Mouse (Mus musculus) cortical plate, adult 2 months (tissue): ENCODE measurements around the gene Hba-x.
"Not testable (repeated sequence)": the region's sequence is repeated elsewhere in the genome, so short reads cannot be mapped to it uniquely, and the experiment has no call there.

Experiments
- CTCF ChIP-seq: fragments of 200-500 bp; IDR thresholded peaks from 2 replicates; pipeline ENCODE4 v1.5.1; 2011; ENCODE audit warnings: mild to moderate bottlenecking, control low read depth, low read length; ENCODE audit not compliant: insufficient read depth; ENCODE audit errors: extremely low read depth
- POLR2A ChIP-seq: fragments of 200-500 bp; IDR thresholded peaks from 2 replicates; pipeline ENCODE4 v1.6.1; 2011; ENCODE audit warnings: mild to moderate bottlenecking, low read length, control low read depth; ENCODE audit not compliant: insufficient read depth; ENCODE audit errors: extremely low read depth

DNA sequence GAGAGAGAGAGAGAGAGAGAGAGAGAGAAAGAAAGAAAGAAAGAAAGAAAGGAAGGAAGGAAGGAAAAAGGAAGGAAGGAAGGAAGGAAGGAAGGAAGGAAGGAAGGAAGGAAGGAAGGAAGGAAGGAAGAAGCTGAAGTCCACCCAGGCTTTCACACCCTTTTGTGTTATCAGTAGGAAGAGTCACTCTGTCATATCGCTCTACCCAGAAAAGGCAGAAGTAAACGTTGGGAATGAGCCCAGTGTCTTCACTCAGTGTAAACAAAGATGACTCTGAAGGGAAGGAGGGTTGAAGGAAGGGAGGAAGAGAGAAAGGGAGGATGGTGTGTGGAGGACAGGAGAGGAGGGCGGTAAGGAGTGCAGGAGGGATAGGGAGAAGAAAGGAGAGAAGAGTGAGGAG lies 17.3 kb downstream of the Hba-x start:
- TF ChIP-seq POLR2A, CTCF: not testable (repeated sequence)
